Mouse (Mus musculus): Measurements from ENCODE around the gene Bbs7. TPM values are rescaled to one million over a fixed set of nuclear protein-coding genes. Genes with fewer than 3 reads are reported as not detected.

Gene Bbs7
- polyA plus RNA-seq, 1 experiment: 0.77 TPM

GRCm38 (mm10) chr3:36559606-36560005 lies 53.7 kb downstream of the Bbs7 start:
- TF ChIP-seq GATA1 (IDR thresholded peaks at IDR 0.05; ENCODE audit: low read length): no peak

GRCm38 (mm10) chr3:36557601-36558000 lies 55.7 kb downstream of the Bbs7 start:
- no peak for TF ChIP-seq GATA1 (IDR thresholded peaks at IDR 0.05; ENCODE audit: low read length)

GRCm38 (mm10) chr3:36552406-36553047 lies 60.8 kb downstream of the Bbs7 start, which contains the start of gene Exosc9:
Gene Exosc9, plus strand, starts transcription at chr3:36552606.
- no peak for TF ChIP-seq GATA1 (IDR thresholded peaks at IDR 0.05; ENCODE audit: low read length)

GRCm38 (mm10) chr3:36551851-36552384 lies 61.4 kb downstream of the Bbs7 start:
- TF ChIP-seq GATA1 (IDR thresholded peaks at IDR 0.05; ENCODE audit: low read length): no peak

GRCm38 (mm10) chr3:36551343-36551742 lies 61.9 kb downstream of the Bbs7 start:
- no peak for TF ChIP-seq GATA1 (IDR thresholded peaks at IDR 0.05; ENCODE audit: low read length)

GRCm38 (mm10) chr3:36544961-36545360 lies 68.3 kb downstream of the Bbs7 start:
- no peak for TF ChIP-seq GATA1 (IDR thresholded peaks at IDR 0.05; ENCODE audit: low read length)

GRCm38 (mm10) chr3:36541399-36541798 lies 71.9 kb downstream of the Bbs7 start:
- no peak for TF ChIP-seq GATA1 (IDR thresholded peaks at IDR 0.05; ENCODE audit: low read length)

GRCm38 (mm10) chr3:36540756-36541155 lies 72.5 kb downstream of the Bbs7 start:
- no peak for TF ChIP-seq GATA1 (IDR thresholded peaks at IDR 0.05; ENCODE audit: low read length)

- TF ChIP-seq GATA1 (IDR thresholded peaks at IDR 0.05; ENCODE audit: low read length): no peak
Measured at GRCm38 (mm10) chr3:36537701-36538470, 75.4 kb downstream of the Bbs7 start.

- no peak for TF ChIP-seq GATA1 (IDR thresholded peaks at IDR 0.05; ENCODE audit: low read length)
Measured at GRCm38 (mm10) chr3:36536041-36536440, 77.2 kb downstream of the Bbs7 start.

- no peak for TF ChIP-seq GATA1 (IDR thresholded peaks at IDR 0.05; ENCODE audit: low read length)
Measured at GRCm38 (mm10) chr3:36533201-36533672, 80.0 kb downstream of the Bbs7 start.

- TF ChIP-seq GATA1 (IDR thresholded peaks at IDR 0.05; ENCODE audit: low read length): no peak
Measured at GRCm38 (mm10) chr3:36532738-36533137, 80.5 kb downstream of the Bbs7 start.

- no peak for TF ChIP-seq GATA1 (IDR thresholded peaks at IDR 0.05; ENCODE audit: low read length)
Measured at GRCm38 (mm10) chr3:36531979-36532542, 81.2 kb downstream of the Bbs7 start.

GRCm38 (mm10) chr3:36531242-36531641 lies 82.0 kb downstream of the Bbs7 start:
- no peak for TF ChIP-seq GATA1 (IDR thresholded peaks at IDR 0.05; ENCODE audit: low read length)

GRCm38 (mm10) chr3:36530781-36531180 lies 82.5 kb downstream of the Bbs7 start:
- no peak for TF ChIP-seq GATA1 (IDR thresholded peaks at IDR 0.05; ENCODE audit: low read length)

GRCm38 (mm10) chr3:36530345-36530744 lies 82.9 kb downstream of the Bbs7 start:
- TF ChIP-seq GATA1 (IDR thresholded peaks at IDR 0.05; ENCODE audit: low read length): no peak
